Mouse (Mus musculus) heart, postnatal 25 days (tissue): ENCODE results near the gene Naip5. TPM values are rescaled to one million over a fixed set of nuclear protein-coding genes. Genes with fewer than 3 reads are reported as not detected.

Experiments
- total RNA-seq, 2 experiments: library from RNA; stranded (reverse); gene quantifications; 2 replicates each; pipeline ENCODE4 v1.2.3; 2021

Naip5 gene
- total RNA-seq, 2 experiments from 2014 or later: 0.25 to 0.34 TPM

Other genes with a start within 250 kb of the Naip5 start
- 10 to 100 TPM; 84.3 to 89.5 TPM for gene Mccc2, start 230.7 kb downstream of the Naip5 start, total RNA-seq
- gene Bdp1, start 142.3 kb downstream of the Naip5 start, total RNA-seq: 10 to 100 TPM; 25.3 to 29.3 TPM
- gene Serf1, start 138.3 kb downstream of the Naip5 start, total RNA-seq: 1 to 10 TPM; 5.6 to 6.7 TPM
- 10 to 100 TPM; 13.5 to 16.0 TPM for gene Smn1, start 121.5 kb downstream of the Naip5 start, total RNA-seq
- under 1 TPM; 0.48 to 0.49 TPM for gene Naip2, start 44.2 kb downstream of the Naip5 start, total RNA-seq
- under 1 TPM; 0.11 to 0.21 TPM for gene Naip6, start 71.4 kb upstream of the Naip5 start, total RNA-seq
- under 1 TPM; 0.10 to 0.11 TPM for gene Naip1, start 206.5 kb upstream of the Naip5 start, total RNA-seq
- 10 to 100 TPM; 19.7 to 20.2 TPM for gene Gtf2h2, start 246.3 kb upstream of the Naip5 start, total RNA-seq